Mouse (Mus musculus) heart, adult 10 weeks (tissue): ENCODE results near the gene Tinf2. TPM values are rescaled to one million over a fixed set of nuclear protein-coding genes. Genes with fewer than 3 reads are reported as not detected.

Experiments
- polyA plus RNA-seq: library from polyadenylated mRNA; stranded (reverse); fragments of 350-450 nt; fragmentation: Illumina TruSeq; extraction: RNeasy Lipid Tissue Mini Kit (QIAGEN cat#74804); gene quantifications from one replicate; pipeline ENCODE4 v1.2.3, GENCODE M21; 2014; ENCODE audit warnings: low read depth, low replicate concordance

Tinf2 gene
- 12.6 TPM for polyA plus RNA-seq

DNA sequence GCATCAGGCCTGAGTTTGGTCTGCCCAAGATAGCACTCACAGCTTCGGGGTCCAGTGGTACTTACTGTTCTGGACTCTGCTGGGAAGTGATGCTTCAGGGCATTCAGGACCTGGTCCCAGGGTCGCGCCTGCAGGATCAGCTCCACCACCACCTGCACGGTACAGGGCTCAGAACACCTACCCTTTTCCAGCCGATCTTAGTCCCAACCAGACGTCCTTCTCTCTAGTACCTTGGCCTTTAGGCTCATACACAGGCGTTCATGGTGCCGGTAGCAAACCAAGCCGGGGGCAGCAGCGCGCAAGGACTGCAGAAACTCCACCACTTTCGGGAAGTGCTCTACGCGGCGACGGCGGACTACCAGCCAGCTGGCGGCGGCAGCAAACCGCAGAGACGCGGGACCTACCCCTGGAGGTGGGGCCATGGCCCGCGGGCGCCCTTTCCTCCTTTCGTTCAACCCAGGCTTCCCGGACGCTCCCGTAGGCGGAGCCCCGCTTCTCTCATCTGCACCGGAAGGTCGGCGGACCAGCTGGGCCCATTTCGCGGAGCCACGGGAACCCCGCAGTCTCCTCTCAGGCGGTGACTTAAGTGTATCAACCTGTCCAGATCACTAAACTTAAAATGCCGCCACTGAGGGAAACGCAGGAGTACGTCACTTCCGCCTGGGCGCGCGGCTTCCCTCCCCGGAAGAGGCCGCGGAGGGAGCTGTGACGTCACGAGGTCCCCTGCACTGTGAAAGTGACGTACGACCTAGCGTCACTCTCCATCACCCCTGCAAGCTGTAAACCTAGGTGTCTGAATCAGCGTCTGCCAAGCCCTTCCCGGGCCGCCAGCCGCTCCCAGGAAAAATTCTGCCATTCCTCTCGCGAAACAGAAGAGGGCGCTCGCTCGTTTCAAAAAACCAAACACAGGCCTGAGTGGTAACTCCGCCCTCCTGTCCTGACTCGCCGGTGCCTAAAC lies at the start of gene Tinf2:
Gene Tinf2 (minus strand): TSS at position 661 of the 958 bp plus-strand sequence.

GRCm38 (mm10) chr14:55721700-55722437 lies 40.2 kb upstream of the Tinf2 start, which contains the start of gene Rabggta:
Gene Rabggta (minus strand): TSS chr14:55722263.

GRCm38 (mm10) chr14:55713729-55714122 lies 32.1 kb upstream of the Tinf2 start, which contains the start of gene Tgm1:
Gene Tgm1 (minus strand): TSS chr14:55713926.

GRCm38 (mm10) chr14:55671833-55672740 lies 9.5 kb downstream of the Tinf2 start, which contains the start of the genes Gmpr2 and Nedd8:
Gene Gmpr2 (plus strand): TSS chr14:55671941.
Gene Nedd8 (minus strand): TSS chr14:55672124.

GRCm38 (mm10) chr14:55659960-55660573 lies 21.6 kb downstream of the Tinf2 start, which contains the start of gene Mdp1:
Gene Mdp1 (minus strand): TSS chr14:55660508.

GRCm38 (mm10) chr14:55649884-55650283 lies 31.7 kb downstream of the Tinf2 start, which contains the start of gene Tssk4:
Gene Tssk4 (plus strand): TSS chr14:55650184.

GRCm38 (mm10) chr14:55643060-55643907 lies 38.3 kb downstream of the Tinf2 start, which contains the start of gene Tm9sf1:
Gene Tm9sf1 (minus strand): TSS chr14:55643806.

GRCm38 (mm10) chr14:55637795-55638194 lies 43.8 kb downstream of the Tinf2 start, which contains the start of gene Gm49378:
Gene Gm49378 (minus strand): TSS chr14:55637895.

DNA sequence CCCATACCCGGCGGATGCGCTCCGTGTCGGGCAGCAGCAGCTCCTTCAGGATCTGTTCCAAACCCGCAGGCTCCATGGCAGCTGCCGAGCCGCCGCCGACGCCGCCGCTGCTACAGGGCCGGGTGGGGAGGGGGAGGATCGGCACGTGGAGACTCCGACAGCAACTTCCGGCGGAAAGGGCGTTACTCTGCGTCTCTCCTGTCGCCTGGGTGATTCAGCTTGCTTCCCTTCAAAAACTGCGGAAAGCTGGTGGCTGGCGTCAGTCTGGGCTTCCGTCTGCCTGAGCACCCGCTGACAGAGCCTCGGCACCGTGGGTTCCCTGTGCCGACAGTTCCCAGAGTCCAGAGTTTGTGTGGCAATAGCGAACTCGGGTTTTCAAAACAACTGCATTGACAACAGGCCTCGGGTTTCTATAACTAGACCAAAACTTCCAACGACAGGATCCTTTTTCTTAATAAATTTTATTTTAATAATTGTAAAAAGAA lies 46.1 kb downstream of the Tinf2 start, which contains the start of gene Ipo4:
Gene Ipo4 (minus strand): TSS at position 435 of the 485 bp plus-strand sequence.

Other genes starting within 250 kb of the Tinf2 start
- 123 TPM for gene Dhrs4, start 203.1 kb downstream of the Tinf2 start, polyA plus RNA-seq
- gene Carmil3, start 191.2 kb downstream of the Tinf2 start, polyA plus RNA-seq, result 3.0 TPM
- gene Cpne6, start 171.4 kb downstream of the Tinf2 start, polyA plus RNA-seq, result not detected
- not detected for gene Nrl, start 156.8 kb downstream of the Tinf2 start, polyA plus RNA-seq
- 8.5 TPM for gene Pck2, start 141.6 kb downstream of the Tinf2 start, polyA plus RNA-seq
- 175 TPM for gene Dcaf11, start 121.8 kb downstream of the Tinf2 start, polyA plus RNA-seq
- not detected for gene A730061H03Rik, start 121.4 kb downstream of the Tinf2 start, polyA plus RNA-seq
- gene Fitm1, start 106.2 kb downstream of the Tinf2 start, polyA plus RNA-seq, result 182 TPM
- gene Psme1, start 103.7 kb downstream of the Tinf2 start, polyA plus RNA-seq, result 165 TPM
- gene Emc9, start 96.5 kb downstream of the Tinf2 start, polyA plus RNA-seq, result 51.3 TPM
- 100 TPM for gene Psme2, start 90.7 kb downstream of the Tinf2 start, polyA plus RNA-seq
- 19.4 TPM for gene Rnf31, start 90.1 kb downstream of the Tinf2 start, polyA plus RNA-seq
- gene Irf9, start 78.2 kb downstream of the Tinf2 start, polyA plus RNA-seq, result 17.2 TPM
- 0.26 TPM for gene Rec8, start 63.8 kb downstream of the Tinf2 start, polyA plus RNA-seq
- gene Ipo4, start 45.9 kb downstream of the Tinf2 start, polyA plus RNA-seq, result 40.5 TPM
- 2.1 TPM for gene Gm49378, start 43.9 kb downstream of the Tinf2 start, polyA plus RNA-seq
- 38.9 TPM for gene Tm9sf1, start 38.0 kb downstream of the Tinf2 start, polyA plus RNA-seq
- 0.45 TPM for gene Tssk4, start 31.6 kb downstream of the Tinf2 start, polyA plus RNA-seq
- 61.1 TPM for gene Mdp1, start 21.3 kb downstream of the Tinf2 start, polyA plus RNA-seq
- gene Gmpr2, start 9.9 kb downstream of the Tinf2 start, polyA plus RNA-seq, result 16.2 TPM
- gene Nedd8, start 9.7 kb downstream of the Tinf2 start, polyA plus RNA-seq, result 153 TPM
- 0.21 TPM for gene Tgm1, start 32.1 kb upstream of the Tinf2 start, polyA plus RNA-seq
- 15.7 TPM for gene Rabggta, start 40.4 kb upstream of the Tinf2 start, polyA plus RNA-seq
- 55.4 TPM for gene Dhrs1, start 63.9 kb upstream of the Tinf2 start, polyA plus RNA-seq
- gene Nop9, start 63.9 kb upstream of the Tinf2 start, polyA plus RNA-seq, result 10.6 TPM
- gene Cideb, start 76.6 kb upstream of the Tinf2 start, polyA plus RNA-seq, result 6.6 TPM
- gene Ltb4r2, start 79.6 kb upstream of the Tinf2 start, polyA plus RNA-seq, result not detected
- gene Ltb4r1, start 84.1 kb upstream of the Tinf2 start, polyA plus RNA-seq, result 0.45 TPM
- 21.5 TPM for gene Adcy4, start 102.3 kb upstream of the Tinf2 start, polyA plus RNA-seq
- gene Ripk3, start 107.0 kb upstream of the Tinf2 start, polyA plus RNA-seq, result 3.1 TPM
- gene Nfatc4, start 141.3 kb upstream of the Tinf2 start, polyA plus RNA-seq, result 5.2 TPM
- 3.8 TPM for gene Nynrin, start 172.2 kb upstream of the Tinf2 start, polyA plus RNA-seq
- gene Cbln3, start 202.6 kb upstream of the Tinf2 start, polyA plus RNA-seq, result not detected
- gene Khnyn, start 203.1 kb upstream of the Tinf2 start, polyA plus RNA-seq, result 13.0 TPM
- gene Sdr39u1, start 218.5 kb upstream of the Tinf2 start, polyA plus RNA-seq, result 150 TPM